Mouse (Mus musculus): Measurements from ENCODE around the gene Slc15a1.

DNA sequence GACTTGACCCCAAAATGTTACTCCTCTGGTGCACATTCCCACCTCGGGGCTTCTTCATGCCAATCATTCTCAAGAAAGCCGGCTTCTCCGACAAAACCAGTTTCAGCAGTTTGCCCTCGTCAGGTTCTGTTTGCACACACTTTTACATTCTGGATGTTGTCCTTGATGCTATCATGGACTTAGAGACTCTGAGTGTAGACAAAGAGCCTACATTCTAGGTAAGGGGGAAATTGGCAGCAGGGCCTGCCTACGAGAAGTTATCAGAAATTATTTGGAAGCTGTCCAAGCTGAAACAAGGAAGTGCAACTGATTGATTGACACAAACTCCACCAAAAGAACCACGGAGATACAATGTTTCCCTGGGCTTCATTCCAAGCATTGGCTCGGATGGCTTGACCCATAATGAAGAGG is 81.7 kb downstream of the Slc15a1 start:
- TF ChIP-seq POLR2A (IDR thresholded peaks at IDR 0.05; ENCODE audit: borderline replicate concordance, extremely low read depth, insufficient read depth, insufficient read length, poor library complexity, severe bottlenecking): no peak
- TF ChIP-seq CTCF (IDR thresholded peaks at IDR 0.05; ENCODE audit: borderline replicate concordance, extremely low read depth, insufficient read depth, insufficient read length): no peak

Data from brain, embryonic 14.5 days (tissue).